Mouse (Mus musculus) cortical plate, adult 2 months (tissue): ENCODE measurements around the gene Trpd52l3. TPM values are rescaled to one million over a fixed set of nuclear protein-coding genes. Genes with fewer than 3 reads are reported as not detected.
"Not testable (repeated sequence)": the region's sequence is repeated elsewhere in the genome, so short reads cannot be mapped to it uniquely, and the experiment has no call there.

Source experiments
- H3K27ac ChIP-seq: fragments of 200-500 bp; 2 replicates; pipeline ENCODE4 v1.5.1; 2012; ENCODE audit warnings: low read length, control low read depth, inconsistent platforms; ENCODE audit not compliant: insufficient read depth
- H3K4me1 ChIP-seq: fragments of 200-500 bp; 2 replicates; pipeline ENCODE4 v1.6.1; 2011; ENCODE audit warnings: low read length; ENCODE audit not compliant: control insufficient read depth, insufficient read depth
- H3K4me3 ChIP-seq: fragments of 200-500 bp; 2 replicates; pipeline ENCODE4 v1.5.1; 2011; ENCODE audit warnings: mild to moderate bottlenecking, low read length, control low read depth; ENCODE audit not compliant: insufficient read depth
- CTCF ChIP-seq: fragments of 200-500 bp; IDR thresholded peaks from 2 replicates; pipeline ENCODE4 v1.5.1; 2011; ENCODE audit warnings: mild to moderate bottlenecking, control low read depth, low read length; ENCODE audit not compliant: insufficient read depth; ENCODE audit errors: extremely low read depth
- POLR2A ChIP-seq: fragments of 200-500 bp; IDR thresholded peaks from 2 replicates; pipeline ENCODE4 v1.6.1; 2011; ENCODE audit warnings: mild to moderate bottlenecking, low read length, control low read depth; ENCODE audit not compliant: insufficient read depth; ENCODE audit errors: extremely low read depth
- polyA plus RNA-seq: library from polyadenylated mRNA; depleted of rRNA; stranded (reverse); fragments of >200 nt; gene quantifications from 2 replicates; pipeline ENCODE4 v1.2.3, GENCODE M21; 2012

Gene Trpd52l3
- polyA plus RNA-seq, 1 experiment: not detected

- Histone ChIP-seq H3K4me3 (no peak overlapping the region), H3K27ac (no peak overlapping the region), H3K4me1 (peaks cover 2% of the 10 kb centered on the region; the same call in 1 of the 2 replicates)
- TF ChIP-seq CTCF (no peak), POLR2A (no peak)
These were observed 19.2 kb upstream of the Trpd52l3 start for GRCm38 (mm10) chr19:29984208-29985005.

DNA sequence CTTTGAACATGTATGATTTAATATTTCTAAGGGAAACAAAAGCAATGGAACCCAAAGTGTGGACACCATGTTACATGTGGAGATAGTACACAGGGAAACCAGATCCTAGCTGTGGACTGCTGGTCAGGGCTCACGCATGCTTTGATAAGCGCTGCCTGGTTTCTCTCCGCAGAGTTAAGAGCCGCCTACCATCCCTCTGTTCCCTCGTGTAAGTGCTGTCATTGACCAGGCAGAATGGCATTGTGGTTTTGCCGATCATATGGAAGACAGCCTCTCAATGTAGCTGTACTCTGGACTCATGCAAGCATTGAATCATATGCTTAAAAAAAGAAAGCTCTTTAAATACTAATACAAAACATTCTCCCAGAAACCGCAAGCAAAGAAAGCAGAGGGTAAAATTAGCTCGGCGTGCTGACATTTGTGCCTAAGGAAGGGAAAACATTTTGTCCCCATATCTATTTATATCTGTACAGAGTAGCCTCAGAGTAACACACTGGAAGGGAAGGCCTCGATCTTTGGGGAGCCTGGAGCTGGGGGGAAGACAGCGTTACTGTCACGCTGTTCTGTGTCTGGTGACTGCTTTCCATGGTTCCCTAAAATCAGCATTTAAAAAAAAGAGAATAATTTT is 17.0 kb upstream of the Trpd52l3 start:
- no peak for TF ChIP-seq CTCF
- no peak for TF ChIP-seq POLR2A
- Histone ChIP-seq H3K4me1 (no peaks in the 10 kb centered on the region; the same call in 1 of the 2 replicates), H3K27ac (no peak overlapping the region), H3K4me3 (no peak overlapping the region)

DNA sequence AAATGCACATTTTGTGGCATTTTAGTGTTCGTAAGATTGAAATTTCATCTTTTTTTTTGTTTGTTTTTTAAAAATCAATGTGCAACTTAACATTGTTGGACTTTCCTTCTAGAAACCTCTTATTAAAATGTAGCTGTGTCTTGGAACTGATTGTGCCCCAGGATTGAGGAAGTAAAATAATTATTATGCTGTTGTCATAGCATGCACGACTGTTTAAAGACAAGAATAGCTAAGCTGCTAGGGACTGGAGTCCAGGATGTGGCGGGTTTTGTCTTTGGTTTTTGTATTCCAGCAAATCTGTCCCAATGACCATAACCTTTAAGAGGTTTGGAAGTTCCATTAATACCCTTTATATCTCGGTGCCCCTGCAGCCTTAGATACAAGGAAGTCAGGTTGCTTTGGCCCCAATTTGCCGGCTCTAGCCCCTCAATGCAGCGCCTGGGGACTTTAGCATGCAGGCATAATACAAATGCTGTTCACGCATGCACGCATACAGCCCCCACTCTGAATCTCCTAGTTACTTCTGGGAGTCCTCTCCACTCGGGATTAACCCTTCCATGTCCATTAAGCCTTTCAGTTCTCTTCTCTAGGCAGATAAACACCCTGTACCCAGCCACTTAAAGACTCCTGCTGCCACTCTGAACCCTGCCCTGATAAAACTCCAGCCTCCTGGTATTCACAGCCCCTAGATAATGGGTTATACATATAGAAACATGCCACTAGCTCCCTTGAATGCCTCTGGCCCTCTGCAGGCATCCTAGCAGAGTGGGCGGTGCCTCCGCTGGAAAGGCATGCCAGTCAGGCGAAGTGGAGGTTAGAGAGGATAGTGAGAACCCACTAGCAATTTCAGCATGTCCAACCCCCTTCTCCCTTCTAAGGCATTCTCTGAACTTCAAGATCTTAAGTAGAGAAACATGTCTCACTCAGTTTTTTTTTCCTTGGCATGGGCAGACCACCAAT is 2.9 kb upstream of the Trpd52l3 start:
- Histone ChIP-seq H3K27ac (no peak overlapping the region), H3K4me3 (no peak overlapping the region), H3K4me1 (no peaks in the 10 kb centered on the region)
- no peak for TF ChIP-seq CTCF
- no peak for TF ChIP-seq POLR2A

- TF ChIP-seq CTCF (no peak), POLR2A (no peak)
- Histone ChIP-seq H3K27ac (no peak overlapping the region), H3K4me3 (no peak overlapping the region), H3K4me1 (no peaks in the 10 kb centered on the region)
These were observed 2.0 kb upstream of the Trpd52l3 start for GRCm38 (mm10) chr19:30001550-30001949.

- Histone ChIP-seq H3K27ac (no peak overlapping the region), H3K4me3 (no peak overlapping the region), H3K4me1 (no peaks in the 10 kb centered on the region)
- TF ChIP-seq POLR2A (no peak), CTCF (no peak)
These were observed 2.8 kb downstream of the Trpd52l3 start for GRCm38 (mm10) chr19:30006371-30006770.

DNA sequence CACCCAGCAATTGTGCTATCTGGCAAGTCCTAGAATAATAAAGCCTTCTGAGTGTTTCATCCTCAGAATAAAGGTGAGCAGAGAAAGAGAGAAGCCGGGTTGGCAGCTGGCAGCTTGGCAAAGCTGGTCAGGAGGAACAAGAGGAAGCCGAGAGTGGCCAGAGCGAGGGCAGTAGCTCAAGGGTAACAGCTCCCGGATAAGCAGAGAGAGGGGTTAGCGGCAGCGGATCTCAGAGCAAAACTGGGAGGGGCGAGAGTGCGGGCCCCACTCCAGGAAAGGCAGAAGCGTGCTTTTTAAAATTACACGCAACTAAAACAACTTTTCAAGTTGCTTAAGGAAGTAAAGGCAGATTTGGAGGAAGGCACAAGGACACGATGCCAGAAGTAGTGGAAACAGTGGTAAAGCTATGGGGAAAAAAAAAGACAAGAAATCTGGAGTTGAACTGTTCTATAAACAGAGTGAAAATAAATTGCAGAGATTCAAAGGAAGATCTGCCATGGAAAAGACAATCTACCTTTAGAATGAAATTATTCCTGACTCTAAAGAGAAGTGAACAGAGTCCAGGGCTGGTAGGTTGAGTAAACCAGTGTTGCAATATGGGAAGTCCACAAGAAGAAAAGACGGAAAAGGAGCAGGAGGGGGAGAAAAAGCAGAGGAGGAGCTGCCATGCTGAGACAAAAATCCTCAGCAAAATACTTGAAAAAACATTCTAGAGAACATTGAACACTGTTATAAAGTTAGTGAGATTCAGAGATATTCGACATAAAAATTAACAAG is 7.1 kb downstream of the Trpd52l3 start:
- TF ChIP-seq CTCF (no peak), POLR2A (no peak)
- no peak overlapping the region for H3K27ac ChIP-seq
- no peak overlapping the region for H3K4me3 ChIP-seq
- H3K4me1 ChIP-seq: no peaks in the 10 kb centered on the region

GRCm38 (mm10) chr19:30014331-30014730 is 10.7 kb downstream of the Trpd52l3 start:
- TF ChIP-seq POLR2A: no peak
- TF ChIP-seq CTCF: no peak
- H3K27ac ChIP-seq: no peak overlapping the region
- H3K4me3 ChIP-seq: no peak overlapping the region
- no peaks in the 10 kb centered on the region for H3K4me1 ChIP-seq

DNA sequence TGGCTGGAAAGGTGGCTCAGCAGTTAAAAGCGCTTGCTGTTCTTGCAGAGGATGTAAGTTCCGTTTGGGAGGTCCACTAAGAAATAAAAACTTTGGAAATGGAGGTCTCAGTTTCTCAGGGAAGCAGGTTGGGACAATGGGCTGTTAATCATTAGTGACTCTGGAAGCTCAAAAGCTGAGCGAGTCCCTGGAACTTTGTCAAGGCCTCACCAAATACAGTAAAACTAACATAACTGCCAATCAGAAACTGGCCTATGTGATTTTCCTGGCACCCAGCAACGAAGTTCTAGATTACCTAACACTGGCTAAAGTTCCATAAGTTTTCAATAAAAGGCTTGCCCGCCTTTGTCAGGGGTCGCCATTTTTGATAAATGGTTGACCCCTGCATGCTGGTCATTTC is 12.6 kb downstream of the Trpd52l3 start:
- TF ChIP-seq POLR2A (no peak), CTCF (no peak)
- Histone ChIP-seq H3K27ac (no peak overlapping the region), H3K4me1 (no peaks in the 10 kb centered on the region), H3K4me3 (no peak overlapping the region)

GRCm38 (mm10) chr19:30023419-30023818 is 19.8 kb downstream of the Trpd52l3 start:
- not testable (repeated sequence) for H3K27ac ChIP-seq, H3K4me3 ChIP-seq, H3K4me1 ChIP-seq
